Mouse (Mus musculus): ENCODE data around the gene Mapkapk2. TPM values are rescaled to one million over a fixed set of nuclear protein-coding genes. Genes with fewer than 3 reads are reported as not detected.

The Mapkapk2 gene
- total RNA-seq, 2 experiments from 2014 or later, result 204 to 224 TPM

DNA sequence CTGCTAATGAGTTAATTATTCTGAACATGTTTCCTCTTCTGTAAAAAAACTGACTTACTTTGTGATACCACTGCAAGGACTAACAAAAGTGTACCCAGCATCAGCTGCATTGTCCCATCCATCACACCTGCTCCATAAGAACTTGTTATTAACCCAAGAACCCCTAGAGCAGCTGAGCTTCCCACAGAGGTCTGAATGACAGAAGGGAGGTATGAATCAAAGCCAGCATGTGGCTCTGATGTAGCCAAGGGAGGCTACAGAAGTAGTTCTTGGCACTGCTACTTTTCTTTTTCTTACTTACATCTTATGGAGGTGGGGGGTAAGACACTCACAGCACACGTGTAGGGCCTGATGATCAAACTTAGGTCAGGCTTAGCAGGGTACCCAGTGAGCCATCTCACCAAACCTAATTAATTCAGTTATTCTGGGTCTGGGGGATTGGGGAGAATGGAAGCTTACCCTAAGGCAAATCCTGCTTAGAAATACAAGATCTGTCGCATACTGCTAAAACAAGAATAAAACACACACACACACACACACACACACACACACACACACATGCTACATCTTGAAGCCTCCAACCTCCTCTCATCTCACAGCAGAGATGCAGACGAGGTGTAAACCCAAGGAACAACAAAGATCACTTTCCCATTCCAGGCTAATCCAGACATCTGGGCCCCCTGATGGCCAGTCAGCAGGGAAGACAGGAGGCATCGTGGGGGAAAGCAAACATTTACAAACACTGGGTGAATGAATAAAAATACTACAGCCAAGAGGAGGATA is 11.5 kb downstream of the Mapkapk2 start:
- DNase-seq, result no peak
- intact Hi-C loops (cut with DNase I), result no loop called here

DNA sequence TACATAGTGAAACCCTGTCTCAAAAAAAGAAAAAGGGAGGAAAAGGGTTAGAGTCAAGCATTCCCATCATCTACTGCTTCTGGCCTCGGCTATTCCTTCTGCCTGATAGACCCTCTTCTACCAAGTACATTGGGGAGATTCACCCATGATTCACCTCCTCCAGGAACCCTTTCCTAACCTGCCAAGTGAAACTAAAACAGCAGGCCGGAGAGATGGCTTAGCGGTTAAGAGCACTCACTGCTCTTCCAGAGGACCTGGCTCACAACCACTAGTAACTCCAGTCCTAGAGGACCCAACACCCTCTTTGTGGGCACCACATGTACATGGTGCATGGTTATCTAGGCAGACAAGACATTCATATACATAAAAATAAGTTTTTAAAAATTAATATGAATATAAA is 12.4 kb downstream of the Mapkapk2 start:
- intact Hi-C loops (cut with DNase I), result no loop called here

GRCm38 (mm10) chr1:131084289-131084688 is 13.3 kb downstream of the Mapkapk2 start:
- intact Hi-C loops (cut with DNase I), result no loop called here
- DNase-seq, result no peak

More for the DNA sequence above, 12.4 kb downstream of the Mapkapk2 start:
- DNase-seq, result no peak

DNA sequence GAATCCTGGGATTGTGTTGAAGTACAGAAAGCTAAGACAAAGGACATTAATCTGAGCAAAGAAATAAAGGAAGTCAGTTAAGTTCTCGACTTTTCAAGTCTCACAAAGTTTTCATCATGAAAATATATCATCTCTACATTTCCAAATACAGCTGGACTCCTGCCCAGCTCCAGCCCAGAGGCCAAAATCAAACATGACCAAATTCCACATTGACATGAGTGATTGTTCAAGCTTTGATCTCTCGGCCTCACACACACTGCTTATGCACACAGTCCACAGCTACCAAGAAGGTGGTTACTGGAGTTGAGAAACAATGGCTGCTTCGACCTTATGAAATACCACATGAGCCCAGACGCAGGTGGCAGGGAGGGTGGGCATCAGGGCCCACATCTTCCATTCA is 14.0 kb downstream of the Mapkapk2 start:
- intact Hi-C loops (cut with DNase I), result no loop called here
- no peak for DNase-seq

GRCm38 (mm10) chr1:131083122-131083521 is 14.5 kb downstream of the Mapkapk2 start:
- no peak for DNase-seq
- intact Hi-C loops (cut with DNase I), result no loop called here

GRCm38 (mm10) chr1:131080686-131081085 is 16.9 kb downstream of the Mapkapk2 start:
- DNase-seq, result no peak
- intact Hi-C loops (cut with DNase I), result loop anchor here (2.0 kb wide), 1 partner anchor 16 kb away; the partner anchor contains the start of gene Mapkapk2

GRCm38 (mm10) chr1:131079762-131080161 is 17.9 kb downstream of the Mapkapk2 start:
- intact Hi-C loops (cut with DNase I), result loop anchor here (2.0 kb wide), 1 partner anchor 17 kb away; the partner anchor contains the start of gene Mapkapk2
- DNase-seq, result no peak

DNA sequence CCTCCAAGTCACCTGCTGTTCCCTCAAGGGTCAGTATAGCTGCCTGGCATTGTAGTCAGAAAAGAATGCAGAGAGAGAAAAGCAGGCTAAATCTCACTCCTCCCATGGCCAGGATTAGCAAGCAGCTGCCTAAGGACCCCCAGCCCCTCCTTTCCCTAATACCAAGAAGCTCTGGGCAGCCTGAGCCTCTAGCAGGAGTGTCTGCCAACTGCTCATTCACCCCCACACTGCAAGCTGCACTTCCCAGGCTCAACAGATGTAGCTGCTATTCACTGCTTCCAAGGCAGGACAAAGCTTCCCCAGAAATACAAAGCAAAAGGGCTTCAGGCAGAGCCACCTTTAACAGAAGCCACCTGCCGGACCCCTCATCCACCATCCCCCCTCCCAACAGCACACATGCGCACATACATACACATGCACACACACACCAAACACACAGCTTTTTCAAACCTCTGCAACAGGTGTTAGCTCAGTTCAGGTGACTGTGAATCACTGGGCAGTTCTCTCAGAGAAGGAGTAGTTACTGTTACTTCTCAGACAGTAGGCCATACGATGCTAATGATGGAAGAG is 18.8 kb downstream of the Mapkapk2 start:
- peak in 1 of 2 experiments; percentile 62 for DNase-seq
- intact Hi-C loops (cut with DNase I), result no loop called here

DNA sequence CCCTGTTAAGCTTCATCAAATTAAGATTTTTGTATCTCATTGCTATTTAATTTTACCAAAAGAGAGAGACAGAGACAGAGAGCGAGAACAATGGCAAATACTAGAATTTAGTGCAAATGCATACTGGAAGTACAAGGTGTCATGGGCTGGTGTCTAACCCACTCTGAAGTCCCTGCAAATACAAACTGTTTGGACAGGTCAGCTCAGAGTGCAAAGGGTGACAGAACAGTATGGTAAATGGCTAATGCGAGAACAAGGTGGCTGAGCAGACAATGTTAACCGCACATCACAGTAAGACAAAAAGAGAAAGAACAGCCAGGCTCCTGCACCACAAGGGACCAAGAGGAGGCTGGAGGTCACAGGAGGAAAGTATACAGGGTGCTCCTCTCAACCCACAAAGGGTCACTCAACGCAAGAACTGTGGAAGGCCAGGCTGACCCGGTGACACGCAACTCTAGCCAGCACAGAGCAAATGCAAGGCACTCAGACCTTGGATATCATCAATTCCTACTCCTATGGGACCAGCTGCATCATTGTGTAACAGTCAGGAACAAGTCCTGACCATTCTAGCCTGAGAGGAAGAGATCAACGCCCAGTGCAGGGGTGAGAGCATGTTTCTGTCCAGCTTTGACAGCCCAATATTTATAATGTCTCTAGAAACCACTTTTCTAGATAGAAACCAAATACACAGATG is 22.4 kb downstream of the Mapkapk2 start:
- no peak for DNase-seq
- intact Hi-C loops (cut with DNase I), result no loop called here

DNA sequence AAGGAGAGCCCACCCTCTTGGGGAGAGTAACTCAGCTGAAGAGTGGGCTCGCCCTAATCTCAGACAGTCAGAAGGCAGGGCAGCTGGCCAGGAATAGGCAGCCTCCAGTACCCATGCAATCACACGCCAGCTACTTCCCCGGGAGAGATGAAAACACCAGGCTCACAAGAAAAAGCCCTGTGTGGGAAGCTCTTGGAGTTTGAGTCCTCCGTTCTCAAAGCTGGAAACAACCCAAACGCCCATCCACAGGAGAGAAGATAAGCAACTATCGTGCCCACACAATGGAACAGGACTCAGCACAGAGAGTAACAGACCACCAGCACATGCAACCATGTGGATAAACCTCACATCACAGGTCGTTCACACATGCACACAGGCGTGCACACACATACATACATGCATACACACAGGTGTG is 23.1 kb downstream of the Mapkapk2 start:
- DNase-seq, result no peak
- intact Hi-C loops (cut with DNase I), result loop anchor here (5.0 kb wide), 1 partner anchor 1998 kb away; no protein-coding TSS in a partner anchor

GRCm38 (mm10) chr1:131072376-131072990 is 25.1 kb downstream of the Mapkapk2 start:
- DNase-seq, result no peak

DNA sequence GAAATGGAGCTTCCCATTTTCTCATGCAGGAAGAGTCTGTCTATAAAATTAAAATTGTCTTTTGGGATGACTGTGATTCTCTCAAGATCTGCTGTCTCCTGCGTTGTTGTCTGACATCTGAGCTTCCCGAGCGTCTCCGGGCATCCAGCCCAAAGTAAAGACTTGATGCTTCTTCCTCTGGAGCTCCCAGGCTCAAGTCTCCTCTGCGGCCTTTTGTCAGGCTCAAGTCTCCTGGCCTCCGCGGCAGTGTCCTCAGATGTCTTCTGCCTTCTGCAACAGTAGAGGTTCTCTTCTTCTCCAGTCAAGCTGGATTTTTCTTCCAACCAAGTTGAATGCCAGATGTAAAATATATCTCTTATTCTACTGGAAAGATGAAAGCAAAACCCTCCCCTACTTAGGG is 28.6 kb downstream of the Mapkapk2 start:
- intact Hi-C loops (cut with DNase I), result no loop called here
- no peak for DNase-seq

More at GRCm38 (mm10) chr1:131072376-131072990, 25.1 kb downstream of the Mapkapk2 start:
- intact Hi-C loops (cut with DNase I), result loop anchor here (5.0 kb wide), 1 partner anchor 2000 kb away; no protein-coding TSS in a partner anchor

- DNase-seq, result no peak
- intact Hi-C loops (cut with DNase I), result no loop called here
These were observed 29.5 kb downstream of the Mapkapk2 start for GRCm38 (mm10) chr1:131068011-131068727.

- intact Hi-C loops (cut with DNase I), result loop anchor here (5.0 kb wide), 1 partner anchor 73 kb away; the partner anchor contains the start of gene Dyrk3
- DNase-seq, result no peak
These were observed 33.4 kb downstream of the Mapkapk2 start for GRCm38 (mm10) chr1:131064202-131064601.

DNA sequence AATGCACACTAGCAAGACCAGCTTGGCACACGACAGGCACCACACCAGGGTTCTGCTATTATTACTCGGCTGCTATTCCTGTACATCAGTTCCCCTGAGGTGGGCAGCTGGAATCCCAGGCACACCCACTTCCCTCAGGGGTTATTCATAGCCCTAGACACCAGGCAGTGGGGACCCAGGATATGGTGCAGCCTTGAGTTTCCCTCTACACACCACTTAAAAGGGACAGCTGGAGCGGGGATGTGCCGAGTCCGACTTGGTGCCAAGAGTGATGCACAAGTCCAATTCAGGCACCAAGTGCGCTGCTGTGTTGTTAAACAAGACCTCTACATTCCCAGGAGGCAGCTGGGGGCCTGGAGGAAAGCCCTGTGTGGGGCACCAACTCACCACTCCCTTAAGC is 34.8 kb downstream of the Mapkapk2 start:
- intact Hi-C loops (cut with DNase I), result loop anchor here (5.0 kb wide), 1 partner anchor 74 kb away; the partner anchor contains the start of gene Dyrk3
- DNase-seq, result peak; percentile 63 to 70

DNA sequence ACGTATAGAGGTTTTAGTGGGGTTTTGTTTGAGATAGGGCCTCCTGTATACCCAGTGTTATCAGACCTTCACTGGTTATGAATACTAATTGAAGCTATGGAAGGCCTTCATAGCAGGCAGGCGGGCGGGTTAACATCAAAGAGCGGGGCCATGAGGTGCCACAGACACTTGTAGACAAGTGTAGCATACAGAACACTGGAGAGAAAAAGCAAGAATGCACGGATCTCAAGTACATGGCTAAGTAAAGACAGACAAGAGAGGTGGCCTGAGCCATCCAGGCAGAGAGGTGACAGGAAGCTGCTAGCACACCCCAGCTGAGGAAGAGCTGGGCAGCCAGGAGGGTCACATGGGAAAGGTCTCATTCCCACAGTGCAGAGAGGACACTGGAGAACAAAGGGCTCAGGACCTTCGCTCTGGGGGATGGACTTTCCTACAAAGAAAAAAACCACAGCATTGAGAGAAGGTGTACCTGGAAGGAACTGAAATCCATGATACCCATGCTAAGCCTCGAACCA is 35.8 kb downstream of the Mapkapk2 start:
- DNase-seq, result no peak
- intact Hi-C loops (cut with DNase I), result loop anchor here (5.0 kb wide), 1 partner anchor 76 kb away; the partner anchor contains the start of gene Dyrk3

GRCm38 (mm10) chr1:131060290-131061253 is 37.1 kb downstream of the Mapkapk2 start:
- DNase-seq, result peak in 1 of 2 experiments; percentile 77
- intact Hi-C loops (cut with DNase I), result loop anchor here (5.0 kb wide), 1 partner anchor 77 kb away; the partner anchor contains the start of gene Dyrk3

- DNase-seq, result no peak
- intact Hi-C loops (cut with DNase I), result loop anchor here (5.0 kb wide), 1 partner anchor 77 kb away; the partner anchor contains the start of gene Dyrk3
These were observed 37.8 kb downstream of the Mapkapk2 start for GRCm38 (mm10) chr1:131059841-131060240.
